Mouse (Mus musculus): ENCODE results near the gene Gpsm1. TPM values are rescaled to one million over a fixed set of nuclear protein-coding genes. Genes with fewer than 3 reads are reported as not detected.
A peak's percentile ranks its signal among the peaks of the same experiment; 100 is the strongest.

Gene Gpsm1
- polyA plus RNA-seq, 1 experiment from 2014 or later: 52.1 TPM

DNA sequence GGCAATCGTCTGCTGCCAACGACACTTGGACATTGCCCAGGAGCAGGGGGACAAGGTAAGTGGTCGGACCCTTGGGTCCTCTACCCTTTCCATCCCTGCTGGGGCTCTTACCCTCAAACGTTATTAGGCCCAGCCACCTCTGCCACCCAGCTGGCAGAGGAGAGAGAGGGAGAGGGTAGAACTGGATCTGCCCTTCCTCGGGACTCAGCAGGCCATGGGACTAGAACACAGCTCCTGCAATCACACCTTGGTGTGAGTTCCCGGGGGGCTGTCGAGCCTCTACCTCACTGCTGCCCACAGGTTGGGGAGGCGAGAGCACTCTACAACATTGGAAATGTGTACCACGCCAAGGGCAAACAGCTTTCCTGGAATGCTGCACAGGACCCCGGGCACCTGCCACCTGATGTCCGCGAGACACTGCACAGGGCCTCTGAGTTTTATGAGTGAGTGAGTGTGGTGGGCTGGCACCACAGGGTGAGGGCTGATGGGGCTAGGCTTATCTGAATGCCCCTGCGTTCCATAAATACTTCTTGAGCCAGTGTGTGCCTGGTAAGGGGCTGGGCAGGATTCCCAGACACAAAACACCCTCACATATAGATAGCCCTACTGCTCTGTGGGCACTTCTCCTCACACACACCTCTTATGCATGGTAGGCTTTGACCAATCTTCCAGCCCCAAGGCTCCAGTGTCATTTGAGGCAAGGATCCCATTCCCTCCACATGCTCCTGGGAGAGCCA, 8.4 kb downstream of the Gpsm1 start:
- Histone ChIP-seq H3K27me3 (no peaks in the 10 kb centered on the region), H3K36me3 (peaks cover 51% of the 10 kb centered on the region), H3K4me3 (replicated peaks) (no peak overlapping the region), H3K9me3 (replicated peaks) (no peaks in the 10 kb centered on the region), H3K9ac (no peak overlapping the region), H3K4me2 (replicated peaks) (no peak overlapping the region), H3K27ac (replicated peaks) (no peak overlapping the region), H3K4me1 (peaks cover 29% of the 10 kb centered on the region)
- WGBS: 90% methylated on average over 13 of the region's 13 CpGs
- no peak for ATAC-seq (ENCODE audit: insufficient number of reproducible peaks, low FRiP score, low TSS enrichment, low read depth)

DNA sequence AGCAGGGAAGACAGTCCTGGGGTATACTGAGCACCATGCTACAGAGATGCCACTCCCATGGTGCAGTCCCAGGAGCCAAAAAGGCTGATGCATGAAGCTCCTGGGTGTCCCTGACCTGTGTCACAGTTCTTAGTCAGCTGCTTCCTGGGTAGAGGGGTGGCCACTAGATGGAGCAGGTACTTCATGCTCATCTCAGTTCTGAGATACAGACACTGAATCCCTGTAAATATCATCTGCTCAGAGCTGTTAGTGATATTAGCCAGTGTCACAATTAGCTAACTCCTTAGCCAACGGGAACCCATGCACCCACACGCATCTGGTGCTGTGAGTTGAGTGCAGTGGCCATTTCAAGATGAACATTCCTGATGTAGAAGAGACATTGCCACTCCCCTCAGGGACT, 9.6 kb downstream of the Gpsm1 start:
- WGBS: 77% methylated on average over 2 of the region's 2 CpGs
- Histone ChIP-seq H3K9me3 (replicated peaks) (no peaks in the 10 kb centered on the region), H3K4me2 (replicated peaks) (no peak overlapping the region), H3K27me3 (no peaks in the 10 kb centered on the region), H3K9ac (no peak overlapping the region), H3K4me1 (peaks cover 17% of the 10 kb centered on the region), H3K4me3 (replicated peaks) (no peak overlapping the region), H3K27ac (replicated peaks) (no peak overlapping the region), H3K36me3 (peaks cover 59% of the 10 kb centered on the region)
- no peak for ATAC-seq (ENCODE audit: insufficient number of reproducible peaks, low FRiP score, low TSS enrichment, low read depth)

DNA sequence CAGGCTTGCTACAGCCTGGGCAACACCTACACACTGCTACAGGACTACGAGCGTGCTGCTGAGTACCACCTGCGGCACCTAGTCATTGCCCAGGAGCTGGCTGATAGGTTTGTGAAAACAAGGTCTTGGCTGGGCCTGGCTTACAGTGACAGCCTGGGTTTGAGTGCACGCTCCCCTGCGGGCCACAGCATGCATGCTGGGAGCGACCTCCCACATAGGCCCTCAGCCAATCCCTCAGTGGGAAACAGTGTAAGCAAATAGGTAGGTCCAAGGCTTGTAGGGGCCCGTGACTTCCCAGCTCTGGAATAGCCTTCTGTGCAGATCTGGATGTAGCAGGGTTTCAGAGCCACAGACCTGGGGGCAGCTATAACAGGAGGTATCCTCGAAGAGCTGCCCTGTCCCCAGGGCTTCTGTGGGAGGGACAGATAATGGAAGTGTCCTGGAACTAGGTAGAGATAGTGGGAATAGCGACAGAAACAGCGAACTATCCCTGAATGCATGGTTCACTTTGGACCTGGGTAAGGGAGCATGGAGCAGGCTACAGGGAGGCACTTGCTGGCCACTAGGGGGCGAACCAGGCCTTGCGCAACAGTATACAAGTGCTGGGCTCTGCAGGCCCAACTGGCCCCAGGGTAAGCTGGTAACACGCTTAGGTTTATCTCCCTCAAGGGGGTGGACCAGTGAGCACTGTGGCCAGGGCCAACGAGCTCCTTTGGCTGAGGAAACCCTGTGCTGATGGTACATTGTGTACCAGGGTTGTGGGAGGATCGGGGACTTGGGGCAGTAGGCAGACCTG, 10.3 kb downstream of the Gpsm1 start:
- no peak overlapping the region for H3K9ac ChIP-seq
- no peak overlapping the region for H3K27ac ChIP-seq (replicated peaks)
- no peak overlapping the region for H3K4me3 ChIP-seq (replicated peaks)
- H3K4me2 ChIP-seq (replicated peaks): no peak overlapping the region
- peaks cover 13% of the 10 kb centered on the region for H3K4me1 ChIP-seq
- no peaks in the 10 kb centered on the region for H3K9me3 ChIP-seq (replicated peaks)
- 64% methylated on average over 15 of the region's 15 CpGs for WGBS
- peak; percentile 64; the same call in 1 of the 2 replicates for ATAC-seq (ENCODE audit: insufficient number of reproducible peaks, low FRiP score, low TSS enrichment, low read depth)
- no peaks in the 10 kb centered on the region for H3K27me3 ChIP-seq
- peaks cover 65% of the 10 kb centered on the region for H3K36me3 ChIP-seq

DNA sequence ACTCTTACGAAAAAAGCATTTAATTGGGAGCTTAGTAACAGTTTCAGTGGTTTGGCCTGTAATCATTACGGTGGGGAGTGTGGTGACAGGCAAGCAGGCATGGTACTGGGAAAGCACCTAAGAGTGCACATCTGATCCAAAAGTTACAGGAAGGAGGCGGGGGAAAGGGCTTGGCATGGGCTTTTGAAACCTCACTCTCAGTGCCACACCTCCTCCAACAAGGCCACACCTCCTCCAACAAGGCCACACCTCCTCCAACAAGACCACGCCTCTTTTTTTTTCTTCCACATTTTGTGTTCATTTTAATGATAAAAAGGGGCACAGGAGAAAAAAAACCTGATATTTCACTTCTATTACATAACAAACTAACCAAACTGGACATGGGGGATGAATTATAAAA, 12.5 kb downstream of the Gpsm1 start:
- Histone ChIP-seq H3K36me3 (peaks cover 86% of the 10 kb centered on the region), H3K4me1 (0 out of 2 replicates have a peak, but pooled peaks cover 6% of the 10 kb centered on the region), H3K27me3 (no peaks in the 10 kb centered on the region), H3K4me2 (replicated peaks) (no peak overlapping the region), H3K27ac (replicated peaks) (no peak overlapping the region), H3K9me3 (replicated peaks) (no peaks in the 10 kb centered on the region), H3K9ac (no peak overlapping the region), H3K4me3 (replicated peaks) (no peak overlapping the region)
- 79% methylated on average over 4 of the region's 4 CpGs for WGBS
- no peak for ATAC-seq (ENCODE audit: insufficient number of reproducible peaks, low FRiP score, low TSS enrichment, low read depth)

DNA sequence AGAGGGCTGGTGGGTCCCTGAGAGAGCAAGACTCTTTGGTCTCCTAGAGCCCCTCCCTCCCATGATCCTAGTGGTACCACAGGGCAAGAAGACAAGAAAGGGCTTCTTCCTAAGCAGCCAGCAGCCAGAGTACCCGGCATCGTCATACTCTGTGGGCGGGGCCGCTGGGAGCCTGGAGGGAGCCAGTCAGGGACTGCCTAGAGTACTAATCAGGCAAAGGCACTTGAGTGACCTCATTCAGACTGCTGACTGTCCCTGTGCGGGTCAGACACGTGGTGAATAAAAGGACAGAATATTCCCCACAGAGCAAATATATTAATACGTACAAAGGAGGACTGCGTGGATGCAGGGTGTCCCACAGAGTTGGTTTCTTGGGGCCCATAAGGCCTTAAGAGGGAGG, 14.1 kb downstream of the Gpsm1 start:
- Histone ChIP-seq H3K4me3 (replicated peaks) (no peak overlapping the region), H3K9me3 (replicated peaks) (no peaks in the 10 kb centered on the region), H3K27ac (replicated peaks) (no peak overlapping the region), H3K9ac (no peak overlapping the region), H3K27me3 (no peaks in the 10 kb centered on the region), H3K36me3 (peaks cover 72% of the 10 kb centered on the region), H3K4me2 (replicated peaks) (no peak overlapping the region), H3K4me1 (0 out of 2 replicates have a peak, but pooled peaks cover 6% of the 10 kb centered on the region)
- ATAC-seq (ENCODE audit: insufficient number of reproducible peaks, low FRiP score, low TSS enrichment, low read depth): no peak
- 54% methylated on average over 8 of the region's 8 CpGs for WGBS

DNA sequence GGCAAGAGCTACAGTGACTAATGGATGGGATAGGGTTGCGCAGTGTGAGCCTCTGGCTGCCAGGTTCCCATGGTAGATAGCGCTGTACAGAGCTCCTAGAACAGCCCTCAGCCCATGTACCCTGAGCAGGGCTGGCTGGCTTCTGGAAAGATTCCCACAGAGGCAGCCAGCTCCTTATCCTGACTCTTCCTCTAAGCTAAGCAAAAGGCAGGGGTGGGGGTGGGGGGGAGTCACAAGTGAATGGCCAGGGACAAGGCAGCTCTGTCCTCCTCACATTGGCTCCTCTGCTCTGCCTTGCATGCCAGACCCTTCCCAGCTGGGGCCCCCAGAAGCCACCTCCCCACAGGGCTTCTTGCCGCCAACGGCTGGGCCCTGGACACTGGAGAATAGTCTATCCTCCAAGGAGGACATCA, 14.7 kb downstream of the Gpsm1 start:
- 72% methylated on average over 4 of the region's 4 CpGs for WGBS
- H3K4me2 ChIP-seq (replicated peaks): no peak overlapping the region
- H3K9me3 ChIP-seq (replicated peaks): no peaks in the 10 kb centered on the region
- H3K36me3 ChIP-seq: peaks cover 66% of the 10 kb centered on the region
- H3K9ac ChIP-seq: no peak overlapping the region
- H3K4me1 ChIP-seq: 0 out of 2 replicates have a peak, but pooled peaks cover 4% of the 10 kb centered on the region
- no peak overlapping the region for H3K27ac ChIP-seq (replicated peaks)
- H3K4me3 ChIP-seq (replicated peaks): no peak overlapping the region
- no peaks in the 10 kb centered on the region for H3K27me3 ChIP-seq
- ATAC-seq (ENCODE audit: insufficient number of reproducible peaks, low FRiP score, low TSS enrichment, low read depth): no peak

DNA sequence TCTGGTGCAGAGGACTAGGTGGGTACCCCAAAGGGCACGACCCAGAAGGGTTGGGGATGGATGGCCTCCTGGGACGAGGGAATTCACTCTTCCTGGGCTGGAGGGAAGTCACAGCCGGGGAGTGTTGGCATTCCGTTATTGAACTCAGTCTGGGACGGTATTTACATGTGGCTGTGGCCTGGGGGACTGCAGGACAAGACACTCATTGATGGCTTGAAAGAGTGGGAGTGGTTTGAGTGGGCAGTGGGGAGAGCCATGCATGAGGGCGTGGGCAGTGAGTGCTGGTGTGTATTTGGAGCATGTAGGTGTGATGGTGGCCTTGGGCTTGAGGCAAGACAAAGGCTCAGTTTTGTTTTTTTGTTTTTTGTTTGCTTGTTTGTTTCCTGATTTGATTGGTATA, 15.4 kb downstream of the Gpsm1 start:
- WGBS: 39% methylated on average over 6 of the region's 6 CpGs
- H3K27me3 ChIP-seq: no peaks in the 10 kb centered on the region
- H3K4me3 ChIP-seq (replicated peaks): no peak overlapping the region
- H3K4me2 ChIP-seq (replicated peaks): no peak overlapping the region
- no peak overlapping the region for H3K27ac ChIP-seq (replicated peaks)
- H3K36me3 ChIP-seq: peaks cover 59% of the 10 kb centered on the region
- no peaks in the 10 kb centered on the region for H3K9me3 ChIP-seq (replicated peaks)
- H3K4me1 ChIP-seq: no peaks in the 10 kb centered on the region
- no peak overlapping the region for H3K9ac ChIP-seq
- no peak for ATAC-seq (ENCODE audit: insufficient number of reproducible peaks, low FRiP score, low TSS enrichment, low read depth)

DNA sequence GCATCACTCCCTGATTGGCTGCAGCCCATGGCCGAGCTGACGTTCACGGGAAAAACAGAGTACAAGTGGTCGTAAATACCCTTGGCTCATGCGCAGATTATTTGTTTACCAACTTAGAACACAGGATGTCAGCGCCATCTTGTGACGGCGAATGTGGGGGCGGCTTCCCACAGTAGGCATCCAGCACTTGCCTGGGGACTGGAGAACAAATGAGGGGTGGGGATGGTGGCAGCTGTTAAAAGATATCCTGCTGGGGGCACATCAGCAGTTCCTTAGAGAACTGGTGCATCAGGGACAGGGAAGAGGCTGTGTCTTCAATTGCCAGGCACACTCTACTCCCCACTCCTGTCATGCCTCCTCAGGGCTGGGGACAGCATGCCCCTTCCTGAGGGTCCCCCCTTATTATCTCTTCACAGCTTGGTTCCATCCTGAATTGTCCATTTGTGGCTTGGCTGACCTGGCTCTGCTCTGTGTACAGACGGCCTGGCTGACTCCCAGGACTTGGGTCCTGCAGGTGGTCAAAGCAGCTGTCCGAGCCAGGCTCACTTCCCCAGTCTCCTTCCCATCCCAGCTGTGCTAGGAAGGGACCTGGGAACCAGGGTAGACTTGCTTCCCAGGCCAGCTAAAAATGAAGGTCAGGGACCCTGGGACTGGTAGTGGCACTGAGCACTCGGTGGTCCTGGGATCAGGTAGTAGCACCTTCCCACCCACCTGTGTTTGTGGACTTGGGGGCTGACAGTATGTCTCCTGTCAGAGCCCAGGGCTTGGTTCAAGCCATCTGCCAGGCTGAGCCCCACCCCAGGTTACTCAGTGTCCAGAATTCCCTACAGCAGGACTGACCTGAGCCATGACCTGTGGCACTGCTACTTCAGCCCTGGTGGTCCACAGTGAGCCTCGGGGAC, 23.2 kb downstream of the Gpsm1 start:
- H3K27ac ChIP-seq (replicated peaks): no peak overlapping the region
- no peak overlapping the region for H3K9ac ChIP-seq
- no peak for ATAC-seq (ENCODE audit: insufficient number of reproducible peaks, low FRiP score, low TSS enrichment, low read depth)
- H3K4me1 ChIP-seq: peaks cover 25% of the 10 kb centered on the region
- 79% methylated on average over 8 of the region's 13 CpGs for WGBS
- no peak overlapping the region for H3K4me3 ChIP-seq (replicated peaks)
- no peak overlapping the region for H3K4me2 ChIP-seq (replicated peaks)
- H3K27me3 ChIP-seq: no peaks in the 10 kb centered on the region
- H3K9me3 ChIP-seq (replicated peaks): no peaks in the 10 kb centered on the region
- peaks cover 45% of the 10 kb centered on the region for H3K36me3 ChIP-seq

DNA sequence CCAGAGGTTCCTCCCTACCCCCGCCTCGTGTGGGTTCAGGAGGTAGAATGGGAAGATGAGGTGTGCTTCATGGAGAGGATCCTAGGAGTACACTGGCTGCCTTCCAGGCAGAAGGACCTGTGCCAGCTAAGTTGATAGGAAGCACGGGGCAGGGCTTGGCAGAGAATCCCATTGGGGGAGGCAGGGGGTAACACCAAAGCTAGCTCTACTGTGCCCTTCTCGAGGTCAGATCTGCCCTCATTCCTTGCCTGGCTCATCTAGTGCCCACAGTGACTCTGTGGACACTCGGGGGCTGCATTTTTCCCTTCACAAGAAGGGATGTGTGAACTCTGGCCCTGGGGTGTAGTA, 23.9 kb downstream of the Gpsm1 start:
- Histone ChIP-seq H3K9me3 (replicated peaks) (no peaks in the 10 kb centered on the region), H3K36me3 (peaks cover 51% of the 10 kb centered on the region), H3K4me2 (replicated peaks) (no peak overlapping the region), H3K27ac (replicated peaks) (no peak overlapping the region), H3K9ac (no peak overlapping the region), H3K4me1 (peaks cover 25% of the 10 kb centered on the region), H3K4me3 (replicated peaks) (no peak overlapping the region), H3K27me3 (no peaks in the 10 kb centered on the region)
- 76% methylated on average over 5 of the region's 5 CpGs for WGBS
- ATAC-seq (ENCODE audit: insufficient number of reproducible peaks, low FRiP score, low TSS enrichment, low read depth): no peak

DNA sequence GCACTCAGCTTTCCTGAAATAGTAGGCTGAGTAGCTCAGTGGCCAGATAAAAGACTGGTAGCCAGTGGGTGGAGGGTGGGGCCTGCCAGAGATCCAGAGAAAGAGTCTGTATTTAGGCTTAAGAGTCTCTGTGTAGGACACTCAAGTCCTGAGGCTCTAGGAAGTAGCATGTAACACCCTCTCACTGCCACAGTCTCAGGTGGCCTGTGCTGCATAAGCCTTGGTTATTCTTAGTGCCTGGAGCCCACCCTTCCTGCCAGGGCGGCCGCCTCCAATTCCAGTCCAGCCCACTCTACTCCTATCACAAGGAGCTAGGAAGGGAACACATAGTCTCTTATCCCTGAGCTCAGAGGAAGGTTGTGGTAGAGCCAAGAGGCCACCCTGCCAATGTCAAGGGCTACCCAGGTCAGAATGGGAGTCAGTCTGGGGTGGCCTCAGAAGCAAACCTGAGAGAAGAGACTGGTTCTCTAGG, 26.2 kb downstream of the Gpsm1 start:
- peak overlapping the region; percentile 71 for H3K27ac ChIP-seq (replicated peaks)
- ATAC-seq (ENCODE audit: insufficient number of reproducible peaks, low FRiP score, low TSS enrichment, low read depth): peak; percentile 68
- peaks cover 68% of the 10 kb centered on the region for H3K36me3 ChIP-seq
- H3K4me3 ChIP-seq (replicated peaks): no peak overlapping the region
- H3K4me2 ChIP-seq (replicated peaks): no peak overlapping the region
- no peaks in the 10 kb centered on the region for H3K27me3 ChIP-seq
- H3K9ac ChIP-seq: no peak overlapping the region
- H3K4me1 ChIP-seq: peaks cover 25% of the 10 kb centered on the region
- no peaks in the 10 kb centered on the region for H3K9me3 ChIP-seq (replicated peaks)
- WGBS: 81% methylated on average over 2 of the region's 2 CpGs

DNA sequence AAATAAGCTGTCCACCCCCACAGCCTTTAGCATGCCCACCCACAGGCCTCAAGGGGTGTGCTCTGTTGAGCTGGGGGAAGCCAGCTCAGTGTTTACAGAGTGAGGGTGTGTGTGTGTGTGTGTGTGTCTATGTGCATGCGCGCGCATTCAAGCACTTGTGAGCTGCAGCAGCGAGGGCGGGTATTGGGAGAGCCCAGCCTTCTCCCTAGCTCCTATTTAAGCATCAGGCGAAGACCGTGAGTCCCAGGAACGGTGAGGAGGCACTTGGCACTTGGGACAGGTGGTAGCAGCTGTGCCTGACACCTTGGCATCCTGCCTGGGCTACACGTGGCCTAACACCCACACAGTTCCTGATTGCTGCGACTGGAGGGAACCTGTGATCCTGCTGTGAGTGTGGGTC, 26.7 kb downstream of the Gpsm1 start:
- Histone ChIP-seq H3K27ac (replicated peaks) (peak overlapping the region; percentile 71), H3K4me3 (replicated peaks) (no peak overlapping the region), H3K9ac (no peak overlapping the region), H3K4me1 (peaks cover 26% of the 10 kb centered on the region), H3K9me3 (replicated peaks) (no peaks in the 10 kb centered on the region), H3K27me3 (no peaks in the 10 kb centered on the region), H3K4me2 (replicated peaks) (no peak overlapping the region), H3K36me3 (peaks cover 72% of the 10 kb centered on the region)
- WGBS: 67% methylated on average over 10 of the region's 10 CpGs
- ATAC-seq (ENCODE audit: insufficient number of reproducible peaks, low FRiP score, low TSS enrichment, low read depth): peak; percentile 43; the same call in 1 of the 2 replicates
